Mouse (Mus musculus) ES-CJ7 (cell line): ENCODE measurements at regions not wholly inside any gene's neighbourhood (a gene's known extent, or its start where the extent isn't known, plus 50 kb on each side); places are given as distances from the start of the nearest gene placed in this dataset.
"Not testable (repeated sequence)": the region's sequence is repeated elsewhere in the genome, so short reads cannot be mapped to it uniquely, and the experiment has no call there.

Source experiments
- DNase-seq: peaks from one replicate; pipeline ENCODE4 v3.0.0; 2011; ENCODE audit warnings: low read depth, low spot score

DNA sequence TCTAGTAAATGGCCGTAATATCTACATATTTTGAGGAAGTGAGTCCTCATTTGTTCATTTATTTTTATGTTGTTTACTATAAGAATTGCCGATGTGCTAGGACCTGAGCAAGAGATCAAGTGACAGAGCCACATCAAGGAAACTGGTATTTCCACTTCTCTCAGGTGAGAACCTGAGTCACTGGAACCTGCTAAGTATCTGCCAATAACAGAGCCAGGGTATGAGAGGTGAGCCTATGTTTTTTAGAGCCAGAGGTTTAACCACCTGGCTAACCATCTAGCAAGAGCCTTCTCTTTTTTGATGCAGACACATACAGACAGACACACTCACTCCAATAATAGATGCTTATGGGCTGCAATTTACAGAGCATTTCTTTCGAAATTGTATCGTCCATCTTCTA is 101.2 kb upstream of the Fam78b start:
- no peak for DNase-seq

- no peak for DNase-seq
Measured at GRCm38 (mm10) chr1:166900441-166901161, 100.6 kb upstream of the Fam78b start.

DNA sequence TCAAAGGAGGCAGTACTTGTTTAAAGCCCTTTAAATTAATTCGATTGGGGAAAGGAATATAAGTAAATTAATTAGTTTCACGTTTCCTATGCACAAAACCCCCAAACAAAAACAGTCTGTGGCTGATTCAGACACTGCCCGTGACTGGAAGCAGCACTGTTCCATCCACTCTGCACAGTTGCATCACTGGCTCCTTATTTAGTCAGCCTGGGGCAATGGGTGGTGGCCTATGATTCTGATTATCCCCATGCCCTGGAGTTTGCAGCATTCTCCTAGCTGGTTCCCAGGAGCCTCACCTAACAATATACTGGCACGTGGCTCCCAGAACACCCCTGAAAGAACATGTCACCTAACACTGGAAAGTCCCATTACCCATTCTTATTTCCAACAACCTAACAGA is 99.6 kb upstream of the Fam78b start:
- no peak for DNase-seq

DNA sequence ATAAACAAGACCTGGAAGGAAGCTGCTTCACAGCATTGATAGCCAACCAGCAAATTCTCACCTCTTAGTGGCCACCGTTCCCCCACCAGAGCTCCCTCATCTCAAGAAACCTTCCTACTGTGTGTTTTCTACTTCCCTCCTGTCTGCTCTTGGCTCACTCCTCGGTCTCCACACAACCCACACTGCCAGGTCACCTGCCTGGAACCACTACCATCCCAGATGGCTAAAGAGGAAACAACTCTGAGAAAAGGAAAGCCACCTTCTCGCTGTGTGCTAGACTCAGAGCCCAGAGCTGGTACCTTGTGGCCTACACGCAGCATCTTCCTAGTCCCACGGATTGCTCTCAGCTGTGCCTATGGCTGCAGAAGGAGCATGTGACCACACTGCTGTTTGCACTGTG is 97.8 kb upstream of the Fam78b start:
- DNase-seq = no peak

DNA sequence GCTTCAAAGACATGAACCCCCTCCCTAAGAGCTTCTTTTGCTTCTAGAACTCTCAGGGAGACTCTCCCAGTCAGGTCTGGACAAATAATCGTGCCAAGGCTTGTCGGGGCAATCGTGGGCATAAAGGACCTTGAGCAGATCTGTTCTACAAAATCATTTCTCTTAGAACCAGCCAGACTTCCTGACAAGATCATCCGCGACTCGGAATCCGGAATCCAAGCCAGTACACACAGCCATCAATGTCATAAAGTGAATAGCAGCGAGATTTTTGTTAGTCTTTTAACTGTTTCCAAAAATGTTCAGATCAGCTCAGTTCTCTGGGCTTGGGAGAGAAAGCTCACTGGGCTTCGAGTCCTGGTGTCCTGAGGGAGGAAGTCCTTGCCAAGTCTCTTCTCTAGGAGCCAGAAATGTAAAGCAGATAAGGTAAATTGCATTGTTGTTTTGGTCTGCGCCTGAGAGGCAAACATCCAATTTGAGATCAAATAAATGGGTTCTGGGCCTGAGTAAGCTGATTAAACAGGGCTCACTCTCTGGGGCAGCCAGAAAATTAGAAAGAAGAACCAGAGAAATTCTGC is 92.9 kb upstream of the Fam78b start:
- DNase-seq = no peak

GRCm38 (mm10) chr1:166912195-166912594 is 89.0 kb upstream of the Fam78b start:
- peak; percentile 65 for DNase-seq

DNA sequence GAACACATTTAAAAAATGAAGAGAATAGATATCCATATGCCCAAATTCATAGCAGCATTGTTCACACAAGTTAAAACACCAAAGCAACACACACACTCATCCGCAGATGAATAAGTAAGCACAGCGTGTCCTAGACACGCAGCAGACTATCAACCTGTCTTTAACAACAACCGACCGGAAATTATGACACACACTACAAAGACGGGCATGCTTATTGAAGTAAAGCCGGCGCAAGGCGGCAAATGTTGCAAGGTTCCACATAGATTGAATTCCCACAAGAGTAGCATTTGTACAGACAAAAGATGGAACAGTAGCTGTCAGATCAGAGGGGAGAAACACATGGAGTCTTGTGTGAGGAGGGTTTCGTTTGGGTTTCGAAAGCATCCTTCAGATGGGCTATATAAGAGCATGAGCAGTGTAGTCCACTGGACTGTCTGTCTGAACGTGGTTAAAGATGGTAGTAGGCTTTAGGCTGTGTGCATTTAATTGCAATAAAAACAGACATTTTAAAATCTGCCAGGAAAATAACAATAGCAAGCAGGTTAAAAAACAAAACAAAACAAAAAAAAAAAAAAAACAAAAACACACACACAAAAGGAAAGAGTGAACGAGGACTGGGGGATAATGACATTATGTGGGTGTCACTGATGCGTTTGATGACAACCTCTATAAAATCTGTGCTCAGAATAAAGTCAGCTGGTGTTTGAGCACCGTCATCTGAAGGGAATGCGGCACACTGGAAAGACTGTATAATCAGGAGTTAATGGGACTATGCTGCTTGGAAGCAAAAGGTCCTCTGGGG is 78.1 kb upstream of the Fam78b start:
- no peak for DNase-seq

GRCm38 (mm10) chr1:166923713-166923975 is 77.6 kb upstream of the Fam78b start:
- DNase-seq = no peak

DNA sequence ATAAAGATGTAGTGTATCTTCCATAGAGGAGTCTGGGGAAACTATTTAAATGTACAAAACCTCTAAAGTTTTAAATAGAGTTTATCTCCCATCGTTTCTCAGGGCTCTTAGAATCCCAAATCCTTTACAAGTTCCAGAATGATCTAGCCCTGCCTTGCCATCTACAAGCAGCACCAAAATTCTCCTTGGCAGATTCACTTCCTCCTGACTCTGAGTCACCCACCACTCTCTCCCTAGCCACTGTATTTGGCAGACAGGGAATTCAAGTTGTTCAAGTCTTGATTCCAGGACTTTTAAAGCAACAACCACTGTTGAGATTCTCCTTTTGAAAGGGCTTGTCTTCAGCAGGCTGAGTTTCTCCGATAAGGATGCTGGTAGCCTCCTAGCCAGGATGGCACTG is 77.1 kb upstream of the Fam78b start:
- DNase-seq = no peak

DNA sequence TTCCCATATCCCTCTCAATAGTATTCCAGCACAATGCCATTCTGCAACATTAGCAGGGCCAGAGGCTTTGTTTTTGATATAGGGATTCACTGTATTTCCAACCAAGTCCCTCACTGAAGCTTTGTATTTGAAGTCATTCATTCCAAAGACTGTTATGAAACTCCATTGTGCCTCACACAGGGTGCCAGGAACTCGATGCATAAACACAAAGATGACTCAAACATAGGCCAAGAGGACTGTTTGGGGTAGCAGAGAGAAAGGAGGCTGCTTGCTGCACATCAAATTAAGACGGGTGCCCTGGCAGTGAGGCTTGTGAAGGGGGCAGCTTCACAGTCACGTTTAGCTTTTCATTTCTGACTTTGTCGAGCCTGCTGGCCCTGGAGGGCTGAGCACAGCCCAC is 75.1 kb upstream of the Fam78b start:
- DNase-seq = no peak

DNA sequence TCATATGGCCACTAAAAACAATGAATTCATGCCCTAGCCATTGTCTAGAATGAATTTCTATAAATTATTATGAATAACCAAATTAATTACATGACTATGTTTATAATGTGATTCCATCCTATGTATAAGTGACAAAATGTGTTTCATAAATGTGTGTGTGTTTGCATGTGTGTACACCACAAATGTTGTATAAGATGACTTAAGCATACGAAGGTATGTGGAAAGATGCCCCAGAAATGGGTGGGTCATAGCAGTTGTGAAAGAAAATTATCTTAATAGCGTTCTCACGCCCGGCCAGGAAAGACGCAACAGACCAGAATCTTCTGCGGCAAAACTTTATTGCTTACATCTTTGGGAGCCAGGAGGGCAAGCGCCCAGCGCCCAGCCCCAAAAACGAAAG is 61.5 kb upstream of the Fam78b start:
- not testable (repeated sequence) for DNase-seq

GRCm38 (mm10) chr1:166940146-166941076 is 60.8 kb upstream of the Fam78b start:
- not testable (repeated sequence) for DNase-seq

DNA sequence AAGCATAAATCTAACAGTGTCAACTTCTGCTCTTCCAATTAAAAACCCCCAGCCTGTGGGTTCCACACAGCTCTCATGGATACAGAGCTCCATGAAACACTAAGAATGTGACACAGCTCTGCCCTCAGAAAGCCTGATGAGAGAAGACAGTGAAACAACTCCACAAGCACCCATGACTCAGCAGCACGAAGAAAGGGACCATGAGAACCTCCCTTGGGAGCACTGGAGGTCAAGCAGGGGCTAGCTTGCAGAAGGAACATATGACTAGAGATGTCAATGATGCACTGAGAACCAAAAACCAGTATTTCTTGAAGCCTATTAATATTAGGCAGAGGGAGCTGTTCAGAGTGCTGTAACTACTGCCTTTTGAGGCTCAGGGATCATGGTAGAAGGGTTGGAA is 59.0 kb upstream of the Fam78b start:
- no peak for DNase-seq

DNA sequence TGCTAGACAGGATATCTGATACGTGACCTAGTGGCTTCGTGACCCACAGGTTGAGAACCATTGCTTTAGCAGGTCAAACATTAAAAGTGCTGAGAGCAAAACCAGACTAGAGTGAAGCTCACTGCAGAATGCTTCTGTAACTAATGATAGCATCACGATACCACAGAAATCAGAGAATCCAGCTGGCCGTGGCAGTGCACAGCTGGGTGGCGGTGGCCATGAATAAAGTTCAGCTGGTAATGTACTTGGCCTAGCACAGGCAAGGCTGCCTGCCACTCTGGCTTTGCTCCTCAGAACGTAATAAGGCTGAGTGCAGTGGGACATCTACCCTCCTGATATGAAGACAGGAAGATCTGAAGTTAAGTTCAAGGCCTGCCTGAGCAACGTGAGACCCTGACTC is 56.7 kb upstream of the Fam78b start:
- no peak for DNase-seq

DNA sequence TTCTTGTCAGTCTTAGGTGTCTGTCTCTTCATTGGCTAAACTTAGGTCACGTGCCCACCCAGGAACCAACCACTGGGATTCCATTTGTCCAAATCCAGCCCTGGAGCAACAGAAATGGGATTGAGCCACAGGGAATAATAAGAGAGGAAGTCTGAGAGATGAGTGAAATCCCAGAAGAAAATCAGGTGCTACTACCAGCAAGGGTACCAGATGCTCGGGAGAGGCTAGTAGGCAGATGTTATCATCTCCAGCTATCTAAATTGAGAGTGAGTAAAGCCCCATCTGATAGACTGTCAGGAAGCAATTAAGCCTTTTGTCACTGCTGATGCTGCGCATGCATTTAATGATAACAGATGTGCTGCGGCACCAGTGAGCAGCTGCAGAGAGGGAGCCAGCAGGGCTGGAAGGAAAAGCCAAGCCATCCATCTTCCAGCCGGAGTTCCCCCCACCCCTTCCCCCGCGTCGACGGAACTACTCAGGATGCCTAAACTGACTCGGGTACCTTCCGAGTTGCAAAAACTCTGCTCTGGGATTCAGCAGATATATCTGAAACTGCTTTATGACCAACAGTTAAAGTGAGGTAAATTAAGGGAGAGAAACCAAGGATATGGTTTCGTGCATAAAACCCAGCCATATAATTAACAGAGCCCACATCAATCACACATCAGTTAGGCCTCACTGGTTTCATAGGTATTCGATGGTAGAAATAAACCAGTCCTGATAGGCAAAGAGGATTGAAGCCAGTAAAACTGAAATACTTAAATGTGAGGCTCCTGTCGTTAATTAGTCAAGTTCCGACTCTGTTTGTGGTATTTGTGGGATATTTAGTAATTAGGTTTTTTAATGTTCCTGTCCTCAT is 53.1 kb upstream of the Fam78b start:
- DNase-seq = no peak
